Mouse (Mus musculus) forebrain, embryonic 14.5 days (tissue): ENCODE measurements around the gene Ift27. TPM values are rescaled to one million over a fixed set of nuclear protein-coding genes. Genes with fewer than 3 reads are reported as not detected.

Source experiments
- ATAC-seq: fragments of 200-750 bp; cut with Nextera tagmentation; 2 replicates; pipeline ENCODE4 v1.8.0; 2017; ENCODE audit warnings: mild to moderate bottlenecking, moderate library complexity
- DNase-seq: peaks from one replicate; pipeline ENCODE4 v3.0.0-alpha.2; 2015; ENCODE audit warnings: low spot score
- H3K27ac ChIP-seq: fragments of 300-500 bp; sonication (generic); 2 replicates; pipeline ENCODE4 v1.5.1; 2014; ENCODE audit warnings: low read depth, mild to moderate bottlenecking, control low read depth, low read length, moderate library complexity
- H3K27me3 ChIP-seq: fragments of 300-500 bp; sonication (generic); replicated peaks from 2 replicates; pipeline ENCODE4 v1.6.1; 2014; ENCODE audit warnings: low read length, control low read depth, mixed read lengths; ENCODE audit not compliant: control insufficient read depth, insufficient read depth
- H3K36me3 ChIP-seq: fragments of 300-500 bp; sonication (generic); 2 replicates; pipeline ENCODE4 v1.6.1; 2014; ENCODE audit warnings: low read length, control low read depth; ENCODE audit not compliant: control insufficient read depth, insufficient read depth
- H3K4me1 ChIP-seq: fragments of 300-500 bp; sonication (generic); 2 replicates; pipeline ENCODE4 v1.6.1; 2014; ENCODE audit warnings: antibody characterized with exemption, low read length, control low read depth; ENCODE audit not compliant: control insufficient read depth, insufficient read depth
- H3K4me2 ChIP-seq: fragments of 300-500 bp; sonication (generic); 2 replicates; pipeline ENCODE4 v1.6.1; 2014; ENCODE audit warnings: mild to moderate bottlenecking, control low read depth, low read length
- H3K4me3 ChIP-seq: fragments of 300-500 bp; sonication (generic); 2 replicates; pipeline ENCODE4 v1.5.1; 2014; ENCODE audit warnings: low read depth, low read length, control low read depth
- H3K9ac ChIP-seq: fragments of 300-500 bp; sonication (generic); 2 replicates; pipeline ENCODE4 v1.6.1; 2014; ENCODE audit warnings: mild to moderate bottlenecking, low read length, control low read depth, moderate library complexity
- H3K9me3 ChIP-seq: fragments of 300-500 bp; sonication (generic); replicated peaks from 2 replicates; pipeline ENCODE4 v1.6.1; 2016; ENCODE audit warnings: low read length, control low read depth, mixed read lengths; ENCODE audit not compliant: control insufficient read depth
- WGBS: fragments of 180-500 bp; shearing (Covaris S2); extraction: QIAGEN DNeasy Blood & Tissue Kit; methylation state at CpG from one replicate; pipeline ENCODE4 v1.1.7; 2014; 5-methylcytosine and 5-hydroxymethylcytosine counted together
- polyA plus RNA-seq: library from polyadenylated mRNA; unstranded; fragments of >200 nt; fragmentation: Nextera tagmentation; extraction: Ambion mirVana; gene quantifications from 2 replicates; pipeline ENCODE4 v1.2.1, GENCODE M21; 2014

Gene Ift27
- polyA plus RNA-seq, 1 experiment from 2014 or later, result 165 TPM

GRCm38 (mm10) chr15:78164466-78164865 lies 9.4 kb downstream of the Ift27 start:
- Histone ChIP-seq H3K4me1 (no peaks in the 10 kb centered on the region), H3K36me3 (peaks cover 49% of the 10 kb centered on the region), H3K4me2 (no peak overlapping the region), H3K27me3 (no peaks in the 10 kb centered on the region), H3K9me3 (no peaks in the 10 kb centered on the region), H3K4me3 (no peak overlapping the region), H3K27ac (no peak overlapping the region), H3K9ac (no peak overlapping the region)
- 72% methylated on average over 11 of the region's 11 CpGs for WGBS
- DNase-seq (peak; percentile 18), ATAC-seq (no peak)

DNA sequence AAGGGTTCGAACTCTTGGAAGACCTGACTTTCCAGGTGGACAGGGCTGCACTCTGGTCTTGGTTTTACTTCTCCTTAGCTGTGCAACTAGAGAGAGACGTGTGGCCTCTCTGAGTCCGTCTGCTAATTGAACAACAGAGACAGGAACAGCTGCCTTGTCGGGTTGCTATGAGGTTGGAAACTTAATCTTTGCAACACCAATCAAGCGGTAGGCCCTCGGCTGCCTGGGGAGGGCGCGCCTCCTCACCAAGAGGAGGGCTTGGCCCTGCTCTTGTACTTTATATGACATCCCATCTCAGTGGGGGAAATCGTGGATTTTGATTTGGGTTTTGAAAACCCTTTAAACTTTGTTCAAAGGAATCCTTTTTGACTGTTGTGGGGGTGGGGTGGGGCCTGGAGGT lies 12.0 kb downstream of the Ift27 start:
- H3K27ac ChIP-seq, result no peak overlapping the region
- ATAC-seq, result no peak
- H3K4me3 ChIP-seq, result no peak overlapping the region
- H3K36me3 ChIP-seq, result peaks cover 49% of the 10 kb centered on the region
- no peaks in the 10 kb centered on the region for H3K4me1 ChIP-seq
- H3K9ac ChIP-seq, result no peak overlapping the region
- DNase-seq, result no peak
- WGBS, result 77% methylated on average over 9 of the region's 9 CpGs
- H3K4me2 ChIP-seq, result no peak overlapping the region
- no peaks in the 10 kb centered on the region for H3K27me3 ChIP-seq
- H3K9me3 ChIP-seq, result no peaks in the 10 kb centered on the region

DNA sequence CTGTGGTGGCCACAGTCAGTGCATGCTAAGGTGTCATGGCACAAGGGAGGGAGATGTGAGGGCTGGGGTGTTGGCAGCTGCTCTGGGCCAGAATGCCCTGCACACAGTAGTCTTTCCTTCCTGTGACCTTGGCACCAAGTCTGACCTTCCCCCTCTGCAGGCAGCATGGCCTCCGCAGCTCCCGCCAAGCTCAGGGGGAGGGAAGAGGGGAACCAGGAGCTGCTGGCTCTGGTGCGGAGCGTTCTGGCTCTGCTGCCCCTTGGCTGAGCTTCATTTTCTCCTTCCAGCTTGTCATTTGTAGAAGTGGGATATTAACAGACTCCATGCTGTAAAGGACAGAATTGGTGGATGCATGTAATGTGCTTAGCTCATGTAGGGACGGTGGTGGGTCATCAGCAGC lies 15.6 kb downstream of the Ift27 start:
- no peak overlapping the region for H3K4me3 ChIP-seq
- no peaks in the 10 kb centered on the region for H3K4me1 ChIP-seq
- DNase-seq (no peak), ATAC-seq (no peak)
- no peak overlapping the region for H3K4me2 ChIP-seq
- no peak overlapping the region for H3K9ac ChIP-seq
- H3K27ac ChIP-seq, result no peak overlapping the region
- no peaks in the 10 kb centered on the region for H3K27me3 ChIP-seq
- H3K9me3 ChIP-seq, result no peaks in the 10 kb centered on the region
- H3K36me3 ChIP-seq, result peaks cover 22% of the 10 kb centered on the region; the same call in 1 of the 2 replicates
- 81% methylated on average over 5 of the region's 5 CpGs for WGBS

DNA sequence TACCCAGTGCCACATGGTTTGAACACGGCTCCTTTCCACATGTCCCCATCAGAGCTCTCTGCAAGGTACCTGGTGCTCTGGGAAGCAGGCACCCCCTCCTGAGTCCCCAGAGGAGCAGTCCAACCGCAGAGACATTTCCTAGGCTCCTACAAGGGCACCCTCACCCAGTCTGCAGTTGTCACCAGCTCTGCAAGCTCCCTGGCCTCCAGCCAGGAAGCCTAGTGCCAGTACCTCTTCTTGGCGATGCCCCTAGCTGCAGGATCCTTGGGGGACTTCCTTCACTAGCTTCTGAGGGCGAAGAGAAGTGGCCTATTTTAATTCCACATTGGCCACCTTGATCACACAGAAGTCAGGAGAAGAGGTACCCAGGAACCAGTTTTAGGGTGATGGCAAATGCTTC lies 16.1 kb downstream of the Ift27 start:
- H3K9ac ChIP-seq, result no peak overlapping the region
- H3K4me3 ChIP-seq, result no peak overlapping the region
- peaks cover 18% of the 10 kb centered on the region; the same call in 1 of the 2 replicates for H3K36me3 ChIP-seq
- no peak overlapping the region for H3K27ac ChIP-seq
- no peaks in the 10 kb centered on the region for H3K4me1 ChIP-seq
- 71% methylated on average over 4 of the region's 4 CpGs for WGBS
- H3K27me3 ChIP-seq, result no peaks in the 10 kb centered on the region
- ATAC-seq (no peak), DNase-seq (peak; percentile 25)
- no peak overlapping the region for H3K4me2 ChIP-seq
- H3K9me3 ChIP-seq, result no peaks in the 10 kb centered on the region

DNA sequence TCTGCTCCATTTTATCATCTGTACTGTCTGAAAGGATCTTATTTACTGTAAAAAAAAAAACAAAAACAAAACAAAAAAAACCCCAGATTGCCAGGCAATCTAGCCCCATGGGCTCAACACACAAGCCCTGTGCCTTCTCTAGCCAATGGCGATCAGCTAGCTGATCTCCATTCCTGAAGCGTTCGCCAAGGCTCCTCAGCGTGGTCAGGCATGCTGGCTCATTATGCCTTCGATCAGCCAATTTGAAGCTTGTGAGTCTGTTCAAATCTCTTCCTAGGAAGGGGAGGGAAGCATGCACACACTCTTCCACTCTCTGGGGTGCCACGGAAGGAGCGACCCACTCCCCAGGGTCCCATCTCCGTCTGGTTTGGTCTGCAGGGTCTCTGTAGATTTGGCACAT lies 16.6 kb downstream of the Ift27 start:
- Histone ChIP-seq H3K9me3 (no peaks in the 10 kb centered on the region), H3K36me3 (0 out of 2 replicates have a peak, but pooled peaks cover 15% of the 10 kb centered on the region), H3K27ac (no peak overlapping the region), H3K9ac (no peak overlapping the region), H3K27me3 (no peaks in the 10 kb centered on the region), H3K4me1 (no peaks in the 10 kb centered on the region), H3K4me3 (no peak overlapping the region), H3K4me2 (no peak overlapping the region)
- 81% methylated on average over 8 of the region's 8 CpGs for WGBS
- DNase-seq (no peak), ATAC-seq (no peak)

DNA sequence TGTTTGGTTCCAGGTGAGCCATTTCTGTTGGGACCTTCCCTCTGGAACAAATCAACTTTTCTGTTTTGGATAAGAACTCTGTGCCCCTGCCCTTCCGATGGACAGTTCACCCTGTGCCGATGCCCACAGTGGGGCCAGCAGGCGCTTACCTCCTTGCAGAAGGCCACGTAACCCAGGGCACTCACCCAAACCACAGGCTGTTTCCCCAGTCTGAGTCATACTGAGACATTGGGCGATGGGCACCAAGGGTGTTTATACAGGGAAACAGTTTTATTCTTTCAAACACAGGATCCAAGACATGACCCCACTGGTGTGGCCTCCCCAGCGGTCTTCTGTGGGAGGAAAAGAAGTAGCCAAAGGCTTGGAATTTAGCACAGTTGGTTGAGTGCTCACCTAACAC lies 18.5 kb downstream of the Ift27 start:
- no peak overlapping the region for H3K9ac ChIP-seq
- no peak overlapping the region for H3K4me2 ChIP-seq
- no peak for DNase-seq
- H3K36me3 ChIP-seq, result 0 out of 2 replicates have a peak, but pooled peaks cover 13% of the 10 kb centered on the region
- no peaks in the 10 kb centered on the region for H3K27me3 ChIP-seq
- H3K9me3 ChIP-seq, result no peaks in the 10 kb centered on the region
- H3K4me3 ChIP-seq, result no peak overlapping the region
- ATAC-seq, result no peak
- no peaks in the 10 kb centered on the region for H3K4me1 ChIP-seq
- H3K27ac ChIP-seq, result no peak overlapping the region
- WGBS, result 90% methylated on average over 6 of the region's 6 CpGs

GRCm38 (mm10) chr15:78153045-78153775 lies 20.7 kb downstream of the Ift27 start:
- DNase-seq, result no peak
- no peak for ATAC-seq
- Histone ChIP-seq H3K36me3 (0 out of 2 replicates have a peak, but pooled peaks cover 4% of the 10 kb centered on the region), H3K9ac (no peak overlapping the region), H3K27me3 (no peaks in the 10 kb centered on the region), H3K27ac (no peak overlapping the region), H3K9me3 (no peaks in the 10 kb centered on the region), H3K4me1 (no peaks in the 10 kb centered on the region), H3K4me2 (no peak overlapping the region), H3K4me3 (no peak overlapping the region)
- WGBS, result 45% methylated on average over 11 of the region's 11 CpGs

- Histone ChIP-seq H3K36me3 (no peaks in the 10 kb centered on the region), H3K4me1 (no peaks in the 10 kb centered on the region), H3K4me2 (no peak overlapping the region), H3K27me3 (no peaks in the 10 kb centered on the region), H3K9ac (no peak overlapping the region), H3K4me3 (no peak overlapping the region), H3K9me3 (no peaks in the 10 kb centered on the region), H3K27ac (no peak overlapping the region)
- DNase-seq (no peak), ATAC-seq (no peak)
- WGBS, result 78% methylated on average over 7 of the region's 7 CpGs
Observed at GRCm38 (mm10) chr15:78148565-78148964, 25.3 kb downstream of the Ift27 start.

DNA sequence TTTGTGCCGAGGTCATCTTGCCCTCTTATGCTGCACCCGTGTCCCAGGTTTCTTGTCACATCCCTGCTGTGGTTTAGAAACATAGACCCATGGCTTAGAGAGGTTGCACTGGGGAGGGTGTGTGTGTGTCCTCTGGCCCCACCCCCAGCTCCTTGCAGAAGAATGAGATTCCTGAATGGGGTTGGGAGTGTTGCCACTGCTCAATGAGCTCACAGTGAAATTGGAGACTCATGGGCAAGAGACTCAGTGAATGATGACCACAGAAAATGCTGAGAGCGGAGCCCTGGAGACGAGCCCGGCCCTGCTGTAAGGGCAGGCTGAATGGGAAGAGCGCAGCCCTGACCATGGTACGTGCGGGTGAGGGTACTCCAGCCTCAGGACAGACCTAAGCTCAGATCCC lies 33.7 kb downstream of the Ift27 start:
- no peaks in the 10 kb centered on the region for H3K9me3 ChIP-seq
- H3K9ac ChIP-seq, result no peak overlapping the region
- DNase-seq (no peak), ATAC-seq (no peak)
- H3K27ac ChIP-seq, result no peak overlapping the region
- no peaks in the 10 kb centered on the region for H3K36me3 ChIP-seq
- WGBS, result 54% methylated on average over 8 of the region's 8 CpGs
- H3K4me2 ChIP-seq, result no peak overlapping the region
- no peak overlapping the region for H3K4me3 ChIP-seq
- no peaks in the 10 kb centered on the region for H3K4me1 ChIP-seq
- no peaks in the 10 kb centered on the region for H3K27me3 ChIP-seq
